Mouse (Mus musculus) megakaryocyte, adult 5-6 weeks (primary cell): ENCODE results near the gene Tbxas1. TPM values are rescaled to one million over a fixed set of nuclear protein-coding genes. Genes with fewer than 3 reads are reported as not detected.
A peak's percentile ranks its signal among the peaks of the same experiment; 100 is the strongest.

ENCODE experiments used
- ATAC-seq: 2 replicates; pipeline ENCODE4 v1.8.0; 2016; ENCODE audit warnings: mild to moderate bottlenecking, inconsistent platforms; ENCODE audit not compliant: poor library complexity, severe bottlenecking
- total RNA-seq, 2 experiments: library from RNA; stranded (forward) in 1 of 2; stranded (reverse) in 1 of 2; fragments of 153-499, 151-499 nt in 1 of 2; fragments of 221-1000, 200-1000 nt in 1 of 2; gene quantifications; 2 replicates each; pipeline versions ENCODE4 v1.2.3 to v1.2.4; 2015 to 2017

The Tbxas1 gene
- 22.3 and 25.1 TPM in 2 replicates for total RNA-seq (2015)
- 33.0 and 43.3 TPM in 2 replicates for total RNA-seq (2017)

GRCm38 (mm10) chr6:38875258-38876070 lies at the start of gene Tbxas1:
Gene Tbxas1 (plus strand): TSS chr6:38875404.
- peak; percentile 41 for ATAC-seq

GRCm38 (mm10) chr6:38825886-38826285 lies 49.3 kb upstream of the Tbxas1 start:
- ATAC-seq, result no peak

- no peak for ATAC-seq
Measured at GRCm38 (mm10) chr6:38826857-38827256, 48.3 kb upstream of the Tbxas1 start.

GRCm38 (mm10) chr6:38827435-38827834 lies 47.8 kb upstream of the Tbxas1 start:
- ATAC-seq, result peak; percentile 20; the same call in 1 of the 2 replicates

GRCm38 (mm10) chr6:38828211-38828610 lies 47.0 kb upstream of the Tbxas1 start:
- peak; percentile 50; the same call in 1 of the 2 replicates for ATAC-seq

- ATAC-seq, result no peak
Measured at GRCm38 (mm10) chr6:38829452-38829851, 45.8 kb upstream of the Tbxas1 start.

- ATAC-seq, result no peak
Measured at GRCm38 (mm10) chr6:38833721-38834120, 41.5 kb upstream of the Tbxas1 start.

- ATAC-seq, result no peak
Measured at GRCm38 (mm10) chr6:38834727-38835126, 40.5 kb upstream of the Tbxas1 start.

- ATAC-seq, result no peak
Measured at GRCm38 (mm10) chr6:38835217-38835616, 40.0 kb upstream of the Tbxas1 start.

- no peak for ATAC-seq
Measured at GRCm38 (mm10) chr6:38838061-38838460, 37.1 kb upstream of the Tbxas1 start.

- no peak for ATAC-seq
Measured at GRCm38 (mm10) chr6:38839891-38840290, 35.3 kb upstream of the Tbxas1 start.

- ATAC-seq, result no peak
Measured at GRCm38 (mm10) chr6:38840380-38840779, 34.8 kb upstream of the Tbxas1 start.

GRCm38 (mm10) chr6:38840780-38841179 lies 34.4 kb upstream of the Tbxas1 start:
- ATAC-seq, result no peak

GRCm38 (mm10) chr6:38841551-38841950 lies 33.7 kb upstream of the Tbxas1 start:
- ATAC-seq, result no peak

- no peak for ATAC-seq
Measured at GRCm38 (mm10) chr6:38845117-38845516, 30.1 kb upstream of the Tbxas1 start.

GRCm38 (mm10) chr6:38845876-38846275 lies 29.3 kb upstream of the Tbxas1 start:
- ATAC-seq, result no peak

- no peak for ATAC-seq
Measured at GRCm38 (mm10) chr6:38846330-38847195, 28.6 kb upstream of the Tbxas1 start.

GRCm38 (mm10) chr6:38847447-38847846 lies 27.8 kb upstream of the Tbxas1 start:
- ATAC-seq, result no peak

- ATAC-seq, result 0 out of 2 replicates have a peak, but pooled peaks have one; percentile 43
Measured at GRCm38 (mm10) chr6:38847958-38848910, 27.0 kb upstream of the Tbxas1 start.

- ATAC-seq, result no peak
Measured at GRCm38 (mm10) chr6:38850715-38851259, 24.4 kb upstream of the Tbxas1 start.
